Mouse (Mus musculus) monocyte, adult 2 months (primary cell): Measurements from ENCODE around the gene Olfr1509.
A peak's percentile ranks its signal among the peaks of the same experiment; 100 is the strongest.
"Not testable (repeated sequence)": the region's sequence is repeated elsewhere in the genome, so short reads cannot be mapped to it uniquely, and the experiment has no call there.

Source experiments
- DNase-seq, 2 experiments: peaks; one replicate each; pipeline ENCODE4 v3.0.0; 2022; ENCODE audit warnings: low spot score in 2 of 2, low read depth in 1 of 2

The Olfr1509 gene

DNA sequence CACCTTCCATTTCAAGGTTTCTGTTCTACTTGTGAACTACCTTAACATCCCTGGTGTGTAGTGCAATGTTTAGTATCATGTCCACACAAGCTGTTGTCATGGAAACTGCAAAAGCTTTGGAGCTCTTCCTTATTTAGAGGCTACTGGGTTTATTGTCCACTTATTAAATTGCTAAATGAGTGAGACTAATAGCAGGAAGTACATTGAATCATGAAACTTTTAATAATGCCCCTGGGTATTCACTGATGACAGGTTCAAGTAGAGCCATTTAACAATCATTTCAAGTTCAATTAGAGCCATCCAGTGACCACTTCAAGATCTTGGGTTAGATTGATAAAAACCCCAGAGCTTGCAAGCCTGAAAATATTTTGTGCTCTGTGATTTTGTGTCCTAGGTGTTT, at the start of gene Olfr1509:
TSS of gene Olfr1509 (plus strand) at position 301 of the 400 bp plus-strand sequence.
- DNase-seq = no peak

GRCm38 (mm10) chr14:52397279-52397678, 45.5 kb upstream of the Olfr1509 start, which contains the start of gene Olfr1511:
TSS of gene Olfr1511 (minus strand) at chr14:52397379.
- DNase-seq = no peak

DNA sequence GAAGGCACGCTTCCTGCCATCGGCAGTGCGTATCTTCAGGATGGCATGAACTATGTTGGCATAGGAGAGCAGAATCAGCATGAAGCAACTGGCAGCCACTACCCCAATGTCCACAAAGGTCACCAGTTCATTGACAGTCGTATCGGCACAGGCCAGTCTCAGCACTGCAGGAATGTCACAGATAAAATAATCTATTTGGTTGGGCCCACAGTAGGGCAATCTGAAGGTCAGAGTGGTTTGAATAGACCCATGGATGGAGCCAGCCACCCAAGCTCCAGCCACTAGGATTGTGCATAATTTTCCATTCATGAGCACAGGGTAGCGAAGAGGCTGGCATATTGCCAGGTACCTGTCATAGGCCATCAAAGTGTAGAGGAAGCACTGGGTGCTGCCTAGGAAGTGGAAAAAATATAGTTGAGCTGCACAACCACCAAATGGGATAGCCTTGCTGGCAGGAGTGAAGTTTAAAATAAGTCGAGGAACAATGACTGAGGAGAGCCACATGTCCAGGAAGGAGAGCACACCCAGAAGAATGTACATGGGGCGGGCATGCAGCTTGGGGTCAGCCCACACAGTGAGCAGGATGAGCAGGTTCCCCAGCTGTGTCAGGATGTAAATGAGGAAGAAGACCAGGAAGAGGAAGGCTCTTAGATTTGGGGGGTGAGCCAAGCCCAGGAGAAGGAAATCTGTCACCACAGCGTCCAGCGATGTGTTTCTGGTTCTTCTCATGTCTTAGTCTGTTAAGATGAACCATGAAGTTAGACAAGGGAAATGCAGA, 32.5 kb upstream of the Olfr1509 start:
- not testable (repeated sequence) for DNase-seq

GRCm38 (mm10) chr14:52414273-52414672, 28.5 kb upstream of the Olfr1509 start, which contains the start of gene Olfr1510:
TSS of gene Olfr1510 (minus strand) at chr14:52414373.
- no peak for DNase-seq

DNA sequence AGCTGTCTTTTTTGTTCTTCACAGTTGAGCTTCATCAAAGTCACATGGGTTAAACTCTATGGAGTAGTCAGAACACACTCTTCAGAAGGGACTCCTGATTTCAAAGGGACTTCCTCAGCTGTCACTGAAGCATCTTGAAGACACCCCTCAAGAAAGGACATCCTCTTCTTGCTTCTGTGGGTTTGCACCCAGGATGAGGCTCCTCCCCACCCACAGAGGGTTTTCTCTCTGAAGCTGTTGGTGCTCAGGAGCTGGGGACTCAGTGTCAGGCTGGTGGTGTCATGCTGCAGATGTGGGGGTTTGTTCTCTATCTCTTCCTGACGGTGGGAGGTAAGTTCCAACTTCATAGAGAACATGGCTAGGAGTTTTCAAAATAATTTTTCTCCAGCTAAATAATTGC, 15.1 kb upstream of the Olfr1509 start:
- DNase-seq = no peak

DNA sequence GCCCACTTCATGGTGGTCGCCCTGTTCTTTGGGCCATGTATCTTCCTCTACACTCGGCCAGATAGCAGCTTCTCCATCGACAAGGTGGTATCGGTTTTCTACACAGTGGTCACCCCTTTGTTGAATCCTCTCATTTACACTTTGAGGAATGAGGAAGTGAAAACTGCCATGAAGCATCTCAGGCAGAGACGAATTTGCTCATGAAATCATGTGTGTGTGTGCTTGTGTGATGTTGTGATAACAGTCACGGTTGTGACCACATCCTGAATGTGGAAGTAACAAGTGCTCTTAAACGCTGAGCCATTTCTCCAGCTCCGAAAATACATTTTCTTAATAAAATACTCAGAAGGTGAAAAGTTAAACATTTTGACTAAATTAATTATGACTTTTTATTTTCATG, 8.3 kb downstream of the Olfr1509 start:
- peak; percentile 5 to 7 for DNase-seq

- DNase-seq = no peak
Measured at GRCm38 (mm10) chr14:52461928-52462327, 19.1 kb downstream of the Olfr1509 start.

GRCm38 (mm10) chr14:52465738-52466137, 22.9 kb downstream of the Olfr1509 start:
- no peak for DNase-seq

GRCm38 (mm10) chr14:52467395-52467794, 24.6 kb downstream of the Olfr1509 start, which contains the start of gene Olfr1508:
TSS of gene Olfr1508 (minus strand) at chr14:52467495.
- DNase-seq = no peak

DNA sequence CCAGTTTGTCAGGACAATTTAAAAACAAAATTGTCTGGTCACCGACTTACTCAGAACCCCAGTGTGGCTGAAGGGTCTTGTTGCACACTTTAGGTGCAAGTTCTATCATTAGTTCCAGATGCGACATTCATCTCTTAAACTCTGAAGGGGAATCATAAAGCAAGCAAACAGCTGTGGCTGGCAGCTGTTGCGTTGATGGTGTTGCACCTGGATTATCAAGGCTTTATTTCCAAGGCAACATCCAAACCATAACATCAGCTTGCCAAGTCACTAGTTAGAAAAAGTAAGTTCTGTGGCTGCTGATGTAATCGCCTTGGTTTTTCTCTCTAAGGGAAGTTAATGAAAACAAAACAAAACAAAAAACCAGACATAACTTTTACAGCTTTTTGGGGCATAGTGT, 52.7 kb downstream of the Olfr1509 start, which contains the start of gene Olfr1507:
TSS of gene Olfr1507 (minus strand) at position 234 of the 400 bp plus-strand sequence.
- DNase-seq = no peak
